ENCODE assay signal across 23 mouse cellular contexts in genomic region chr4:5335030-5335429, GRCm38 (mm10).
DNase-seq lines count a peak whose midpoint lies in the region; ATAC-seq lines count a peak whose summit lies in the region.
"Had no signal": no experiment of that assay in that cellular context is flagged by ENCODE, and none has a peak within 500 bp of the region (broad histone marks: within the 10 kb centered on the region; RNA-seq: fewer than 3 reads in every experiment).

No protein-coding gene starts in this region.

- DNase-seq in frontal cortex, postnatal 25 days (ENCODE audit: low spot score in 2 of 2): no peak
- peak; percentile 29 to 51 for DNase-seq in right cerebral cortex, postnatal 10 days (ENCODE audit: low spot score in 2 of 2)
- no peak for DNase-seq in right cerebral cortex, postnatal 4 days
- DNase-seq: adrenal gland, postnatal 10 days; adrenal gland, postnatal 36 days; cerebellum, adult 11 months; cerebellum, adult 2 months; cerebellum, adult 9-11 months; cerebellum, postnatal 25 days; gastrocnemius, adult 2 months; gastrocnemius, postnatal 14 days; heart, adult 11 months had no signal

- no peak overlapping the region for H3K27ac ChIP-seq in forebrain, embryonic 15.5 days (replicated peaks)
- no peak overlapping the region for H3K27ac ChIP-seq in forebrain, embryonic 13.5 days
- H3K27ac ChIP-seq: embryonic facial prominence, embryonic 12.5 days; embryonic facial prominence, embryonic 15.5 days; gastrocnemius, adult 2 months; hindbrain, embryonic 12.5 days; hindbrain, embryonic 15.5 days had no signal

- H3K4me2 ChIP-seq in forebrain, embryonic 15.5 days (replicated peaks): no peak overlapping the region
- no peak overlapping the region for H3K4me2 ChIP-seq in forebrain, embryonic 13.5 days
- H3K4me2 ChIP-seq: embryonic facial prominence, embryonic 12.5 days; embryonic facial prominence, embryonic 15.5 days; heart, embryonic 11.5 days; hindbrain, embryonic 12.5 days; hindbrain, embryonic 15.5 days had no signal

- H3K4me3 ChIP-seq in forebrain, embryonic 15.5 days: no peak overlapping the region
- H3K4me3 ChIP-seq in forebrain, embryonic 13.5 days: no peak overlapping the region
- H3K4me3 ChIP-seq: embryonic facial prominence, embryonic 12.5 days; embryonic facial prominence, embryonic 15.5 days; gastrocnemius, adult 2 months; hindbrain, embryonic 12.5 days; hindbrain, embryonic 15.5 days had no signal

- H3K9me3 ChIP-seq in forebrain, embryonic 15.5 days: no peaks in the 10 kb centered on the region
- no peaks in the 10 kb centered on the region for H3K9me3 ChIP-seq in forebrain, embryonic 13.5 days (replicated peaks)
- H3K9me3 ChIP-seq: embryonic facial prominence, embryonic 12.5 days; embryonic facial prominence, embryonic 15.5 days; hindbrain, embryonic 12.5 days; hindbrain, embryonic 15.5 days had no signal

- no peak overlapping the region for H3K9ac ChIP-seq in forebrain, embryonic 15.5 days (replicated peaks)
- H3K9ac ChIP-seq in forebrain, embryonic 13.5 days: no peak overlapping the region
- H3K9ac ChIP-seq: embryonic facial prominence, embryonic 12.5 days; embryonic facial prominence, embryonic 15.5 days; hindbrain, embryonic 12.5 days; hindbrain, embryonic 15.5 days had no signal

- H3K36me3 ChIP-seq in forebrain, embryonic 15.5 days: no peaks in the 10 kb centered on the region
- no peaks in the 10 kb centered on the region for H3K36me3 ChIP-seq in forebrain, embryonic 13.5 days (ENCODE audit: poor library complexity, severe bottlenecking)
- H3K36me3 ChIP-seq: embryonic facial prominence, embryonic 12.5 days; embryonic facial prominence, embryonic 15.5 days; hindbrain, embryonic 12.5 days; hindbrain, embryonic 15.5 days had no signal

- ATAC-seq in forebrain, embryonic 15.5 days (replicated peaks): peak; percentile 48; the same call in 1 of the 2 replicates
- ATAC-seq in forebrain, embryonic 13.5 days: no peak
- peak; percentile 98 for ATAC-seq in frontal cortex, adult (ENCODE audit: low TSS enrichment)
- ATAC-seq: forebrain, embryonic 14.5 days; intestine, postnatal 0 days; Patski had no signal

- no peaks in the 10 kb centered on the region for H3K4me1 ChIP-seq in forebrain, embryonic 15.5 days
- no peaks in the 10 kb centered on the region for H3K4me1 ChIP-seq in forebrain, embryonic 13.5 days
- H3K4me1 ChIP-seq: embryonic facial prominence, embryonic 12.5 days; embryonic facial prominence, embryonic 15.5 days; hindbrain, embryonic 12.5 days; hindbrain, embryonic 15.5 days had no signal

- no peaks in the 10 kb centered on the region for H3K27me3 ChIP-seq in forebrain, embryonic 15.5 days
- H3K27me3 ChIP-seq in forebrain, embryonic 13.5 days: no peaks in the 10 kb centered on the region
- H3K27me3 ChIP-seq: embryonic facial prominence, embryonic 12.5 days; embryonic facial prominence, embryonic 15.5 days; hindbrain, embryonic 12.5 days; hindbrain, embryonic 15.5 days; Patski had no signal

- 84% methylated on average over 2 of the region's 2 CpGs for WGBS in forebrain, embryonic 15.5 days
- 91% methylated on average over 2 of the region's 2 CpGs for WGBS in forebrain, embryonic 13.5 days

Comparison
In these comparisons a context has a peak if more than half of its experiments do, and no peak if none do; other contexts are left out.
1. DNase-seq: peak in right cerebral cortex, postnatal 10 days (2 of 2); none in frontal cortex, postnatal 25 days (0 of 2) and right cerebral cortex, postnatal 4 days (single experiment).